8 mouse cellular contexts compared by ENCODE assay signal in genomic region chr3:90373432-90374028, GRCm38 (mm10). TPM values are rescaled to one million over a fixed set of nuclear protein-coding genes. Genes with fewer than 3 reads are reported as not detected.
DNase-seq lines count a peak whose midpoint lies in the region; ATAC-seq and TF ChIP-seq lines count a peak whose summit lies in the region.

No protein-coding gene starts in this region.

- no peaks in the 10 kb centered on the region for H3K36me3 ChIP-seq in embryonic facial prominence, embryonic 10.5 days (replicated peaks)
- H3K36me3 ChIP-seq in limb, embryonic 14.5 days (ENCODE audit: control insufficient read depth, insufficient read depth, low read length) = no peaks in the 10 kb centered on the region

- H3K4me3 ChIP-seq in embryonic facial prominence, embryonic 10.5 days = no peak overlapping the region
- H3K4me3 ChIP-seq in limb, embryonic 14.5 days (replicated peaks; ENCODE audit: low read length) = no peak overlapping the region

- no peaks in the 10 kb centered on the region for H3K9me3 ChIP-seq in embryonic facial prominence, embryonic 10.5 days
- no peaks in the 10 kb centered on the region for H3K9me3 ChIP-seq in limb, embryonic 14.5 days (ENCODE audit: control insufficient read depth, low read length)

- no peak overlapping the region for H3K4me2 ChIP-seq in limb, embryonic 14.5 days (replicated peaks; ENCODE audit: low read depth, low read length, severe bottlenecking)

- peak; percentile 86 for DNase-seq in urinary bladder, postnatal 14 days (ENCODE audit: low spot score)
- no peak for DNase-seq in urinary bladder, postnatal 10 days (ENCODE audit: low spot score)
- peak; percentile 76 for DNase-seq in embryonic facial prominence, embryonic 10.5 days (ENCODE audit: low spot score)
- peak; percentile 83 for DNase-seq in heart, adult 8-10 months (ENCODE audit: low spot score)
- DNase-seq in kidney, adult 9 months = peak; percentile 92
- peak; percentile 85 for DNase-seq in limb, embryonic 14.5 days (ENCODE audit: low spot score)
- peak; percentile 19 to 53 for DNase-seq in monocyte, adult 2 months (ENCODE audit: low read depth in 1 of 2, low spot score in 2 of 2)
- peak; percentile 79 to 92 for DNase-seq in spleen, postnatal 4 days (ENCODE audit: low spot score in 2 of 2)

- no peaks in the 10 kb centered on the region for H3K27me3 ChIP-seq in embryonic facial prominence, embryonic 10.5 days (replicated peaks; ENCODE audit: low read depth, poor library complexity, severe bottlenecking)
- no peaks in the 10 kb centered on the region for H3K27me3 ChIP-seq in limb, embryonic 14.5 days (ENCODE audit: control insufficient read depth, insufficient read depth, low read length)

- H3K9ac ChIP-seq in limb, embryonic 14.5 days (ENCODE audit: low read depth, low read length, severe bottlenecking) = no peak overlapping the region

- 30% methylated on average over 4 of the region's 4 CpGs for WGBS in embryonic facial prominence, embryonic 10.5 days
- 27% methylated on average over 4 of the region's 4 CpGs for WGBS in limb, embryonic 14.5 days

- peaks cover 23% of the 10 kb centered on the region; the same call in 1 of the 2 replicates for H3K4me1 ChIP-seq in embryonic facial prominence, embryonic 10.5 days
- no peaks in the 10 kb centered on the region for H3K4me1 ChIP-seq in limb, embryonic 14.5 days (ENCODE audit: control insufficient read depth, insufficient read depth, low read length)

- no peak overlapping the region for H3K27ac ChIP-seq in embryonic facial prominence, embryonic 10.5 days (replicated peaks)
- H3K27ac ChIP-seq in limb, embryonic 14.5 days (replicated peaks; ENCODE audit: low read depth, low read length) = no peak overlapping the region

- ATAC-seq in limb, embryonic 14.5 days (ENCODE audit: low FRiP score, low read depth) = peak; percentile 69

- no peak for TF ChIP-seq POLR2A in limb, embryonic 14.5 days (IDR thresholded peaks at IDR 0.05; ENCODE audit: borderline replicate concordance, extremely low read depth, insufficient read depth, insufficient read length)

RNA-seq across cellular contexts. Expression of gene Slc27a3, which starts 16.2 kb away (rescaled TPM):
- 29.4 and 33.9 TPM in 2 replicates for polyA plus RNA-seq in embryonic facial prominence, embryonic 10.5 days (2016; fragmentation: Nextera tagmentation; extraction: Ambion mirVana)
- under 1 TPM; 0.57 to 0.76 (median 0.67) TPM for total RNA-seq in heart, adult 8-10 months (2022)
- 64.7 and 92.1 TPM in 2 replicates for polyA plus RNA-seq in limb, embryonic 14.5 days (2012; rRNA removed)
- 30.5 and 34.7 TPM in 2 replicates for polyA plus RNA-seq in limb, embryonic 14.5 days (2014; fragmentation: Nextera tagmentation; extraction: Ambion mirVana)

RNA-seq across cellular contexts. Expression of gene Ints3, which starts 59.9 kb away (rescaled TPM):
- 42.8 and 46.3 TPM in 2 replicates for polyA plus RNA-seq in embryonic facial prominence, embryonic 10.5 days (2016; fragmentation: Nextera tagmentation; extraction: Ambion mirVana)
- 10 to 100 TPM; 22.9 to 28.1 (median 24.4) TPM for total RNA-seq in heart, adult 8-10 months (2022)
- polyA plus RNA-seq in limb, embryonic 14.5 days (2012; rRNA removed) = 52.8 and 55.9 TPM in 2 replicates
- polyA plus RNA-seq in limb, embryonic 14.5 days (2014; fragmentation: Nextera tagmentation; extraction: Ambion mirVana) = 26.0 and 32.5 TPM in 2 replicates
